Mouse (Mus musculus): ENCODE data around the gene Dimt1.

DNA sequence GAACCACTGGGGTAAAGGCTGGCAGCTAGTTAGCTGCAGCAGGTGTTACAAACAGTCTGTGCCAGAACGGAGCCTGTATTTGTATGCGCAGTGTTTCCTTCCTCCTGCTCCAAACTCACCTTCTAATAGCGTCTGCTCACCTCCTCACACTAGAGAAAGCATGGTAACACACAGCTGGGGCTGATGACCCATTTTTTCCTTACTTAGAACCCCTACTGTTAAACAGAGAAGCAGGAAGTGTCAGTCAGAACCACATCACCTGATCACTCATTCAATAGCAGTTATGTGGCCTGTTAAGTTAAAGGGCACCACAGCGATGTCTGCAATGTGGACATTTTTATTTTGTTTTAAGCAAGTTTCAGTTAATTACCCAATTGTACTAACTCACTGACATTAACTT, 10.6 kb downstream of the Dimt1 start:
- no peak for TF ChIP-seq MYOG (IDR thresholded peaks at IDR 0.05; ENCODE audit: control insufficient read depth in 1 of 3, insufficient read depth in 1 of 3, insufficient read length in 2 of 3, low read depth in 2 of 3)
- TF ChIP-seq TCF3 (IDR thresholded peaks at IDR 0.05; ENCODE audit: insufficient read length, low read depth), result no peak
- no peak for TF ChIP-seq POLR2A (IDR thresholded peaks at IDR 0.05; ENCODE audit: insufficient read length, low read depth)
- TF ChIP-seq E2F4 (IDR thresholded peaks at IDR 0.05; ENCODE audit: insufficient read depth), result no peak
- TF ChIP-seq REST (IDR thresholded peaks at IDR 0.05; ENCODE audit: insufficient read depth, insufficient read length), result no peak
- no peak for TF ChIP-seq MAX (IDR thresholded peaks at IDR 0.05; ENCODE audit: low read depth)
- TF ChIP-seq CEBPB (IDR thresholded peaks at IDR 0.05; ENCODE audit: insufficient read depth, poor library complexity, severe bottlenecking), result no peak

All from myocyte (in vitro differentiated cells).